Mouse (Mus musculus) cerebellum, adult 2 months (tissue): ENCODE data around the gene Bcr.

ENCODE experiments used
- CTCF ChIP-seq: fragments of 200-500 bp; IDR thresholded peaks from 2 replicates; pipeline ENCODE4 v1.5.1; 2011; ENCODE audit warnings: low read depth, mild to moderate bottlenecking, control low read depth, low read length, moderate library complexity, borderline replicate concordance; ENCODE audit not compliant: insufficient read depth
- POLR2A ChIP-seq: fragments of 200-500 bp; IDR thresholded peaks from 2 replicates; pipeline ENCODE4 v1.6.1; 2011; ENCODE audit warnings: low read length, control low read depth, borderline replicate concordance; ENCODE audit not compliant: insufficient read depth

- no peak for TF ChIP-seq CTCF
- no peak for TF ChIP-seq POLR2A
Observed at GRCm38 (mm10) chr10:75121028-75121427, 60.6 kb downstream of the Bcr start.
